Mouse (Mus musculus) cerebellum, adult 8-10 months (tissue): ENCODE data around the gene Klrb1b.

Experiments used
- DNase-seq: peaks from one replicate; pipeline ENCODE4 v3.0.0; 2022

Klrb1b gene

GRCm38 (mm10) chr6:128826132-128826531, at the start of gene Klrb1b, which contains the start of gene Gm44511:
Klrb1b (minus strand) TSS chr6:128826331.
Gm44511 (minus strand) TSS chr6:128826315.
- no peak for DNase-seq

GRCm38 (mm10) chr6:128871910-128872610, 45.9 kb upstream of the Klrb1b start:
- no peak for DNase-seq

- DNase-seq: no peak
Measured at GRCm38 (mm10) chr6:128868861-128869260, 42.7 kb upstream of the Klrb1b start.

GRCm38 (mm10) chr6:128857976-128858375, 31.8 kb upstream of the Klrb1b start:
- DNase-seq: no peak

GRCm38 (mm10) chr6:128856250-128856649, 30.1 kb upstream of the Klrb1b start:
- DNase-seq: peak; percentile 46

- DNase-seq: no peak
Measured at GRCm38 (mm10) chr6:128855477-128855876, 29.3 kb upstream of the Klrb1b start.

GRCm38 (mm10) chr6:128854895-128855294, 28.8 kb upstream of the Klrb1b start:
- DNase-seq: no peak

GRCm38 (mm10) chr6:128854024-128854820, 28.1 kb upstream of the Klrb1b start:
- DNase-seq: peak; percentile 47

- DNase-seq: no peak
Measured at GRCm38 (mm10) chr6:128852766-128853165, 26.6 kb upstream of the Klrb1b start.

- DNase-seq: no peak
Measured at GRCm38 (mm10) chr6:128851151-128851550, 25.0 kb upstream of the Klrb1b start.

- no peak for DNase-seq
Measured at GRCm38 (mm10) chr6:128850671-128851070, 24.5 kb upstream of the Klrb1b start.

GRCm38 (mm10) chr6:128849902-128850301, 23.8 kb upstream of the Klrb1b start:
- peak; percentile 25 for DNase-seq

- DNase-seq: no peak
Measured at GRCm38 (mm10) chr6:128847401-128847800, 21.3 kb upstream of the Klrb1b start.

GRCm38 (mm10) chr6:128845998-128846542, 19.9 kb upstream of the Klrb1b start:
- no peak for DNase-seq

GRCm38 (mm10) chr6:128845319-128845979, 19.3 kb upstream of the Klrb1b start:
- peak; percentile 78 for DNase-seq

- peak; percentile 20 for DNase-seq
Measured at GRCm38 (mm10) chr6:128844586-128845080, 18.5 kb upstream of the Klrb1b start.

- peak; percentile 20 for DNase-seq
Measured at GRCm38 (mm10) chr6:128844131-128844530, 18.0 kb upstream of the Klrb1b start.

- no peak for DNase-seq
Measured at GRCm38 (mm10) chr6:128843479-128843992, 17.4 kb upstream of the Klrb1b start.

GRCm38 (mm10) chr6:128842945-128843478, 16.9 kb upstream of the Klrb1b start:
- DNase-seq: peak; percentile 95

- no peak for DNase-seq
Measured at GRCm38 (mm10) chr6:128842356-128842944, 16.3 kb upstream of the Klrb1b start.

GRCm38 (mm10) chr6:128841327-128842089, 15.4 kb upstream of the Klrb1b start:
- DNase-seq: no peak
